Mouse (Mus musculus) lung, embryonic 14.5 days (tissue): ENCODE measurements around the gene Pdcd1lg2. TPM values are rescaled to one million over a fixed set of nuclear protein-coding genes. Genes with fewer than 3 reads are reported as not detected.

ENCODE experiments used
- ATAC-seq: fragments of 200-750 bp; cut with Nextera tagmentation; 2 replicates; pipeline ENCODE4 v1.8.0; 2017; ENCODE audit warnings: mild to moderate bottlenecking, moderate TSS enrichment, moderate library complexity; ENCODE audit not compliant: insufficient read depth
- DNase-seq: peaks from one replicate; pipeline ENCODE4 v3.0.0-alpha.2; 2015
- H3K27ac ChIP-seq: fragments of 300-500 bp; sonication (generic); 2 replicates; pipeline ENCODE4 v1.5.1; 2014; ENCODE audit warnings: low read depth, mild to moderate bottlenecking, moderate library complexity
- H3K27me3 ChIP-seq: fragments of 300-500 bp; sonication (generic); 2 replicates; pipeline ENCODE4 v1.6.1; 2014; ENCODE audit warnings: low read length, control low read depth; ENCODE audit not compliant: insufficient read depth
- H3K36me3 ChIP-seq: fragments of 300-500 bp; sonication (generic); 2 replicates; pipeline ENCODE4 v1.6.1; 2014; ENCODE audit warnings: control low read depth; ENCODE audit not compliant: insufficient read depth
- H3K4me1 ChIP-seq: fragments of 300-500 bp; sonication (generic); 2 replicates; pipeline ENCODE4 v1.6.1; 2014; ENCODE audit warnings: antibody characterized with exemption, control low read depth; ENCODE audit not compliant: insufficient read depth
- H3K4me2 ChIP-seq: fragments of 300-500 bp; sonication (generic); 2 replicates; pipeline ENCODE4 v1.6.1; 2014; ENCODE audit warnings: mild to moderate bottlenecking
- H3K4me3 ChIP-seq: fragments of 300-500 bp; sonication (generic); 2 replicates; pipeline ENCODE4 v1.5.1; 2014; ENCODE audit warnings: low read depth, low read length
- H3K9ac ChIP-seq: fragments of 300-500 bp; sonication (generic); 2 replicates; pipeline ENCODE4 v1.6.1; 2014
- H3K9me3 ChIP-seq: fragments of 300-500 bp; sonication (generic); 2 replicates; pipeline ENCODE4 v1.6.1; 2016; ENCODE audit warnings: low read depth, low read length, control low read depth
- CTCF ChIP-seq: IDR thresholded peaks from 2 replicates; pipeline ENCODE4 v1.5.1; 2016; ENCODE audit warnings: antibody characterized with exemption, low read depth
- WGBS: fragments of 180-500 bp; shearing (Covaris S2); extraction: QIAGEN DNeasy Blood & Tissue Kit; methylation state at CpG from one replicate; pipeline ENCODE4 v1.1.7; 2014; 5-methylcytosine and 5-hydroxymethylcytosine counted together
- polyA plus RNA-seq: library from polyadenylated mRNA; unstranded; fragments of >200 nt; fragmentation: Nextera tagmentation; extraction: Ambion mirVana; gene quantifications from 2 replicates; pipeline ENCODE4 v1.2.1, GENCODE M21; 2014

Pdcd1lg2 gene
- not detected in 2 replicates for polyA plus RNA-seq

DNA sequence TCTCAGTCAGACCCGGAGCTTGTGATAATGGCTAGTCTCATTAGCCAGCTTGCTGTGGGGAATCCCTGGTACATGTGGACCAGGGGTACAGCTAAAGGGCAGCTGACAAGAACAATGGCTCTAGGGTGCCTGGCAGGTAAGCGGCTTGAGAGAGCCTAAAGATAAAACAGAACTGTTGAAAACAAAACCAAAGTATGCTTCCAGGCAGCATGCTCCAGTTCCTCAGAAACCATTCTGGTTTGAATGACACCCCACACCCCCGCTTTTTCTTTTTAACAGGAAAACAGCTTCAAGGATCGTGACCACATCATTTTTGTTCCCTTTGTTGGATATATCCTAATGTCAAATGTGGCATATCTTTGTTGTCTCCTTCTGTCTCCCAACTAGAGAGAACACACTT, at the start of gene Pdcd1lg2:
Pdcd1lg2 (plus strand) TSS at position 301 of the 400 bp plus-strand sequence.
- Histone ChIP-seq H3K9ac (no peak within 1 kb of the TSS), H3K27ac (no peak within 1 kb of the TSS), H3K9me3 (no peaks in the 10 kb centered on the region), H3K4me2 (no peak within 1 kb of the TSS), H3K36me3 (no peaks in the 10 kb centered on the region), H3K4me1 (peaks cover 8% of the 10 kb centered on the region; the same call in 1 of the 2 replicates), H3K27me3 (no peaks in the 10 kb centered on the region), H3K4me3 (no peak within 1 kb of the TSS)
- DNase-seq (no peak), ATAC-seq (no peak)
- TF ChIP-seq CTCF: no peak
- WGBS: 89% methylated on average over 4 of the region's 4 CpGs

DNA sequence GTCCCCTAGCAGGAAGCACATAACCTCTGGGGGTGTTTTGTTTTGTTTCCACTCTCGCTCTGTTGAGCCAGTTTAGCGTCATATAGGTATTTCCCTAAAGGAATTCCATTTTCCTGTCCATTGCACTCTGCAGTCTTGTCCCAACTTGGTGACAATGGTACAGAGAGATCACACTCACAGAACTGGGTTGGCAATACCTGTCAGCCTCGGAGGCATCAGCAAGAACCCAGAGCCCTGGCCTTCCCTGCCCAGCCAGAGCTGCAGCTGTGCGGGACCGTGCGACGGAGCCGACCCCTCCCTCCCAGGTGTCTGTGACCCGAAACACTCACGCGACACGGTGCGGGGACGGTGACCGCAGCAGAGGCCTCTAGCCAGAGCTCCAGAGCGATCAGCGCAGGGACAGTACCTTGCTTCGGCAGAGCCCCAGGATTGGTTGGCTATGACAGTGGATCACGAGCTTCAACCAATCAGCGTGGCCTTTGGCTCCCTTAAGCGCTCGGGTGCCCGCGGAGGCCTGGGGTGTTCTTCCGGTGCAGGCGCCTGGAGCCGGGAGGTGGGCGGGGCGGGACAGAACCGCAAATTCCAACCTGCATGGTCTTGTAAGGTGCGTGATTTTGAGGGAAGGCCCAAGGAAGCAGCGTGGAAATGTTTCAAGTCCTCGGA, 49.1 kb upstream of the Pdcd1lg2 start:
- no peak for TF ChIP-seq CTCF
- Histone ChIP-seq H3K27ac (no peak overlapping the region), H3K36me3 (no peaks in the 10 kb centered on the region), H3K9me3 (no peaks in the 10 kb centered on the region), H3K9ac (peak overlapping the region; percentile 66), H3K4me3 (peak overlapping the region; percentile 65), H3K27me3 (no peaks in the 10 kb centered on the region), H3K4me1 (0 out of 2 replicates have a peak, but pooled peaks cover 2% of the 10 kb centered on the region), H3K4me2 (peak overlapping the region; percentile 93)
- DNase-seq (peak; percentile 96), ATAC-seq (peak; percentile 100)
- 3% methylated on average over 33 of the region's 33 CpGs for WGBS

DNA sequence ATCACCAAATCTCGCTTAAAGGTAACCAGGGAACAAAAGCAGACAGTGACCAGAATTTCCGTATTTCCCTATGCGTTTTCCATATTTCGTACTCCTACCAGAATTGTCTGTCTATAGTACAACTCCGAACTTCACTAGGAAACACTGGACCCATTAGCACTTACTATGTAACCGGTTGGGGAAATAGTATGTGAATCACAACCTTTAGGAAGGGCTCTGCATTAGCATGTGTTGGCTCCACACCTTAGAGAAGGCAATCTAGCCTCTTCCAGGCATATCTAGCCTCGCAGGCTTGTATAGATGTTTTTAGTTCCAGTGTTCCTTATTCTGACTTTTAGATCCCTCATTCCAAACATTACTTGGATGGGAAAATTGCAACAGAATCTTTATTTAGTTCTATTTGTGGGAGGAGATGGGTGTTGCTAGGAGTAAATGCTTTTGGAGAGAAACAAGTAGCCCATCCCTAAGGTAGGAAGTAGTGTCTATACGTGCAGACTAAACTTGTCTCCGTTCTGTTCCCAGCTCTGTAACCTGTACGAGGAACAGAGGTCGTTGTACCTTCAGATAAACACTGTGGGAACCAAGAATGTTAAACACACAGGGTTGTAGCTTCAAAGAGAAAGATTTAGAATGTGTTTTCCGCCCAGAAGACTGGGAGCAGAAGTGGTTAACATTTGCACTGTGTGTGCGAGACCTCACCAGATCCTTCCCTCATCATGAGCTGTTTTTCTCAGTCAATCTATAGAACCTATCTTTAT, 48.4 kb upstream of the Pdcd1lg2 start:
- 37% methylated on average over 13 of the region's 13 CpGs for WGBS
- H3K27me3 ChIP-seq: no peaks in the 10 kb centered on the region
- DNase-seq (no peak), ATAC-seq (no peak)
- peak overlapping the region; percentile 65 for H3K4me3 ChIP-seq
- peak overlapping the region; percentile 66 for H3K9ac ChIP-seq
- no peaks in the 10 kb centered on the region for H3K9me3 ChIP-seq
- no peak for TF ChIP-seq CTCF
- H3K4me2 ChIP-seq: peak overlapping the region; percentile 93
- 0 out of 2 replicates have a peak, but pooled peaks cover 3% of the 10 kb centered on the region for H3K4me1 ChIP-seq
- H3K36me3 ChIP-seq: no peaks in the 10 kb centered on the region
- no peak overlapping the region for H3K27ac ChIP-seq

DNA sequence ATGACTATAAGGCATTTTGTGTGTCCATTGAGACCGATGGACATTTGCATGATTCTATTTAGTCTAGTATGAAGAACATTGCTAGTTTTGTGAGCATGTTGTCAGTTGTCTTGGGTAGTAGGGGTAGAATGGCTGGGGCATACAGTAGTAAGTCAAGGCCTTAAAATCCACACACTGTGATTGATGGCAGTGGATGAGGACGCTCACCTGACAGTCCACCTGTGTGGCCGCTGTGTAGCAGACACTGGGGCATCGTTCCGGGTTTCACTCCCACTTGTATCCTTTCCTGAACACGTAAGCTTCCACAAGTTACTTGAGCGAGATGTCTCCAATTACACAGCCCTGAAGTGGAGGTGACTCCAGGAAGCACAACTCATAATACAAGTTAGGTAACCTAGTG, 47.2 kb upstream of the Pdcd1lg2 start:
- Histone ChIP-seq H3K4me1 (0 out of 2 replicates have a peak, but pooled peaks cover 3% of the 10 kb centered on the region), H3K4me3 (no peak overlapping the region), H3K4me2 (no peak overlapping the region), H3K9ac (no peak overlapping the region), H3K9me3 (no peaks in the 10 kb centered on the region), H3K27me3 (no peaks in the 10 kb centered on the region), H3K27ac (no peak overlapping the region), H3K36me3 (no peaks in the 10 kb centered on the region)
- no peak for TF ChIP-seq CTCF
- DNase-seq (no peak), ATAC-seq (no peak)
- 78% methylated on average over 7 of the region's 7 CpGs for WGBS

DNA sequence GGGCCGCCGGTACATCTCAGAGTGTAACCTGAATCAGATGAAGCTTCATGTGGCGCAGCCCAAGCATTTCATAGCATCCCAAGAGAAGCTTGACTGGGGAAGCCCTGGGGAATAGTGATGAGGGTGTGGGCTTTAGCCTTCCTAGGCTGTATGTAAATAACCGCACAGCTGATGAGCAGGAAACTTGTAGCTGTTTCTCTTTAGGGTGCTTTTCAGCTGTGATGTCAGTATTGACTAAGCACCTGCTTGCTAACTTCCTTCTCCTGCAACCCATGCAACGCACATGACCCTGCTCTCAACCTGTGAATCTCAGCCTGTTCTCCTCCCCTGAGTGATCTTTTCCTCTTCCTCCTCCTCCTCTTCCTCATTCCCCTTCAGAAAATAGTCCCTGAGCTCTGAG, 46.6 kb upstream of the Pdcd1lg2 start:
- H3K27me3 ChIP-seq: no peaks in the 10 kb centered on the region
- 69% methylated on average over 5 of the region's 5 CpGs for WGBS
- H3K9ac ChIP-seq: no peak overlapping the region
- no peaks in the 10 kb centered on the region for H3K36me3 ChIP-seq
- H3K9me3 ChIP-seq: no peaks in the 10 kb centered on the region
- H3K4me2 ChIP-seq: no peak overlapping the region
- DNase-seq: no peak
- no peak for TF ChIP-seq CTCF
- 0 out of 2 replicates have a peak, but pooled peaks cover 3% of the 10 kb centered on the region for H3K4me1 ChIP-seq
- no peak overlapping the region for H3K27ac ChIP-seq
- no peak overlapping the region for H3K4me3 ChIP-seq
- ATAC-seq: no peak

DNA sequence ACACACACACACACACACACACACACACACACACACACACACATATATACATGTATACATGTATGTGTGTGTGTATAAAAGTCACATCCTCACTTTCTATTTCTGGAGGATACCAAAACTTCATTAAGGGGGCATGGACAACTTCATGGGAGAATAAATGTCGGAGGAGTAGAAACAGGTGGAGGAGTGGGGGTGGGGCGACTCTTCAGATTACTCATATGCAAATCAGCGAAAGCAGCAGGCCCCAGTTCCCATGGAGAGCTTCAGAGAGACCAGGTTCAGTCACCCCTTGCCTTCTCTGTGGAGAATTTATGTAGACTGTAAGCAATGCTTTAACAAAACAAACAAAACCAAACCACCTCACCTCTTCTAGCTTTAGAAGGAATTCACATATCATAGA, 45.6 kb upstream of the Pdcd1lg2 start:
- H3K27me3 ChIP-seq: no peaks in the 10 kb centered on the region

More for the DNA sequence above, 45.6 kb upstream of the Pdcd1lg2 start:
- no peak overlapping the region for H3K4me3 ChIP-seq
- H3K36me3 ChIP-seq: no peaks in the 10 kb centered on the region
- 27% methylated on average over 3 of the region's 3 CpGs for WGBS
- no peak overlapping the region for H3K9ac ChIP-seq
- no peak overlapping the region for H3K27ac ChIP-seq
- no peak for TF ChIP-seq CTCF
- H3K9me3 ChIP-seq: no peaks in the 10 kb centered on the region
- H3K4me2 ChIP-seq: no peak overlapping the region
- 0 out of 2 replicates have a peak, but pooled peaks cover 3% of the 10 kb centered on the region for H3K4me1 ChIP-seq
- no peak for DNase-seq
- ATAC-seq: no peak
